Mouse (Mus musculus) embryonic stem cell, embryonic (primary cell): ENCODE results near the gene Rasa3.

Source experiments
- CTCF ChIA-PET, 4 experiments: fragments of 300-600 bp in 2 of 4; fragments of 350-600 bp in 2 of 4; sonication (Branson Sonifier 250); formaldehyde crosslinking; loops; one replicate each; lab custom pipeline; 2022; ENCODE audit warnings: inconsistent platforms in 2 of 4; lab: Charles Lee
- POLR2A ChIA-PET, 4 experiments: fragments of 300-600 bp in 2 of 4; fragments of 350-600 bp in 2 of 4; sonication (Branson Sonifier 250); formaldehyde crosslinking; loops; one replicate each; lab custom pipeline; 2022; ENCODE audit warnings: antibody characterized with exemption in 4 of 4, inconsistent platforms in 1 of 4; lab: Charles Lee

Gene Rasa3

GRCm38 (mm10) chr8:13557526-13557925 lies 119.9 kb downstream of the Rasa3 start:
- POLR2A ChIA-PET, result interaction anchor here in 1 of 4 experiments (1.2 kb wide), 1 partner anchor 8 kb away, joined by 4 read pairs; no protein-coding TSS in a partner anchor
- CTCF ChIA-PET, result interaction anchor here in 1 of 4 experiments (1.4 kb wide), 1 partner anchor 145 kb away, joined by 4 read pairs; no protein-coding TSS in a partner anchor

GRCm38 (mm10) chr8:13551574-13551830 lies 125.9 kb downstream of the Rasa3 start:
- POLR2A ChIA-PET, result interaction anchor here in 2 of 4 experiments (0.7 to 6.4 kb wide), 8 partner anchors 9 to 234 kb away, joined by 3 to 77 read pairs (median 4); partner anchors contain the start of genes Cdc16 (in 1 of the 2), Rasa3 (in 1 of the 2) and Upf3a (in 1 of the 2)
- CTCF ChIA-PET, result interaction anchor here in 2 of 4 experiments (1.0 to 7.0 kb wide), 7 partner anchors 10 to 198 kb away, joined by 3 to 41 read pairs (median 3); no protein-coding TSS in a partner anchor

DNA sequence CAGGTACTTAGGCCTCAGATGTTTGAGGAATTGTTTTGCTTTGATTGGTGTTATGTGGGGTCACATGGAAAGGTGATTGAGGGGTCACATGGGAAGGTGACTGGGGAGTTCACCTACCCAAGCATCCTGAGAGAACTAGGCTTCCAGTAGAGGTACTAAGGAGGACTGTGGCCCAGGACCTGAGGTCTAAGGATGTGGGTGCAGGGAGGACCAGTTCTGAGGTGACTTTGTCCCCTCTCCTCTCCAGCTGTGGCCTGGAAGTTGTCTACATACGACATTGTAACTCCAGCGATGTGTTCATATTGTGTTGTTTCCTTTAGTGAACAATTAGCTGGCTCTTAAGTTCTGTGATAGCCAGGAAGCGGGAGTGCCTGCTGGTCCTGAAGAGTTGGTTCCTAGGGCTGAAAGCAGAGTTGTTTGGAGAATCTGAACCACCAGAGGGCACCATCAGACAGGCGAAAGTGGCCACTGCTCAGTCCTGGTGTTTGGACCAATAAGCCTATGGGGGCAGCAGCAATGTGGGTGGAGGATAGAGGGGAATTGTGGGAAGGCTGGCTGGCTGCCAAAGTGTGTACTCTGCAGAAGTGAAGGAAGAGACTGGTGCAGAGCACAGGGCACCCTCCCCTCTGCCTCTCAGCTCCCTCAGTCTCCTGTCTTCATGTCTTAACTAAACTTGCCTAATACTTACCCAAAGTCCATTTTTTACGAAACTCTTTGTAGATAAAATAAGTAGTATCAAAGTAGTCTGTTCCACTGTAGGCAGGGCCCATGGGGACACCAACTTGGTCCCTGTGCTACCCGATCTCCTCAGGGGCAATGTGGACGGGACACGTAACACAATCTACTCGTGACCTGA lies 126.5 kb downstream of the Rasa3 start:
- ChIA-PET CTCF (interaction anchor here in 3 of 4 experiments (0.6 to 7.0 kb wide), 10 partner anchors 9 to 198 kb away, joined by 3 to 41 read pairs (median 3); no protein-coding TSS in a partner anchor), POLR2A (interaction anchor here in 3 of 4 experiments (0.5 to 6.4 kb wide), 21 partner anchors 10 to 339 kb away, joined by 3 to 77 read pairs (median 6); partner anchors contain the start of genes Cdc16 (in 2 of the 3), Coprs (in 1 of the 3), Gas6 (in 1 of the 3) and Rasa3 (in 1 of the 3))

DNA sequence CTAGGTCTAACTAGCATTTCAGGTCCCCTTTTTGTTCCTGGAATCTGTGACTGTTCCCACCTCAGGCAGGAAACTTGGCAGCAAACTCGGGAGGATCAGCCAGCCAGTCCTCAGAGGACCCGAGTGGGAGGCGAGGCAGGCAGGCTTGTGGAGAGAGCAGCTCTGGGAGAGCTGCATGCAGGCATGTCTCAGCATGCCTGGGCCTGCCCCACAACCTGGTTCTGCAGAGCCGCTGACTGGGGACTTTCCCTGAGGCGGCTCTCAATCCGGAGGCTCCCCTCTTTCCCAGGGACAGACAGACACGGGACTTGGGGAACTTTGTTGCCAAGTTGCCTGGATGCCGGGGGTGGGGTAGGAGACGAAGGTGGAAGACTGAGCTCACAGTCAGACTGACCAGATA lies 128.6 kb downstream of the Rasa3 start:
- CTCF ChIA-PET, result interaction anchor here (0.5 to 7.0 kb wide), 33 partner anchors 8 to 1264 kb away, joined by 3 to 41 read pairs (median 5); partner anchors contain the start of genes 1700029H14Rik (in 2 of the 4), Rasa3 (in 2 of the 4) and Gas6 (in 1 of the 4)
- POLR2A ChIA-PET, result interaction anchor here (0.5 to 6.4 kb wide), 96 partner anchors 8 to 1447 kb away, joined by 3 to 77 read pairs (median 4); partner anchors contain the start of genes Cdc16 (in 3 of the 4), Rasa3 (in 3 of the 4), 1700029H14Rik (in 2 of the 4) and Dcun1d2 (in 2 of the 4)

DNA sequence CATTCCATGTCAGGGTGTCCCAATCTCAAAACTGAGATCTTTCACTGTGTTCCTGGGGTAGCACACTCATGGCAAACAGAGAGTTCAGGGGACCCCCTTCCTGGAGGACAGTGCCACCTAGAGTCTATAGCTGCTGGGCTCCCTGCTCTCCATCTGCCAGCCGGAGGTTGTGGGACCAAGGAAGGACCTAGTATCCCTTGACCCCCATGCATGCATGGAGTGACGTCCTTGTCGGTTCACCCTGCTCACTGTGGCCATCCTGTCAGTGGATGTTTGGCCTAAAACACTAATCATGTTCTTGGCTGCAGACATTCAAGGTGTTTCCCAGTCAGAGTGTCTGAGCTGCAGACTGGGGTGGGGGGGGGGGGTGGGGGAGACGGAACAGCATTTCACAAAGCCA lies 129.2 kb downstream of the Rasa3 start:
- ChIA-PET POLR2A (interaction anchor here (0.5 to 6.4 kb wide), 69 partner anchors 9 to 1448 kb away, joined by 3 to 77 read pairs (median 5); partner anchors contain the start of genes Cdc16 (in 3 of the 4), Dcun1d2 (in 2 of the 4), Rasa3 (in 2 of the 4) and Tmco3 (in 2 of the 4)), CTCF (interaction anchor here (0.5 to 7.0 kb wide), 24 partner anchors 8 to 1264 kb away, joined by 3 to 41 read pairs (median 6); partner anchors contain the start of genes 1700029H14Rik (in 2 of the 4), Gas6 (in 1 of the 4) and Rasa3 (in 1 of the 4))

DNA sequence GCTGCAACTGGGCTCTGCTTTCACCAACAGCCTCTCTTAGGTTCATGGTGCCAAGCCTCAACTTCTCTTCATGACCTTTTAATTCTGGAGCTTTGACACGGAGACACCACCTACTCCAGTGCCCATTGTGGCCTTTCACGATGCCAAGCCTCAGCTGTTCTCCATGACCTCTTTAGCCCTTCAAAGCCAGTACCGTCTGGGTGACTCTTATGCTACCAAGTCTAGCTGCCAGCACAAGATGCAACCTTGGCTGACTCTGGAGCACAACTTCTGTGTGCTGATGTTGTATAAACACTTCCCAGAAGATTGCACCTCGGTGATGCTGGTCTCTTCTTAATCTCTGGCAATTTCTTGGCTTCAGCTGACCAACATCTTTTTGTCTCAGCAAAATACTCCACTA lies 131.0 kb downstream of the Rasa3 start:
- ChIA-PET POLR2A (interaction anchor here in 3 of 4 experiments (0.9 to 6.4 kb wide), 12 partner anchors 7 to 239 kb away, joined by 3 to 77 read pairs (median 20); partner anchors contain the start of genes Cdc16 (in 1 of the 3), Cfap97d2 (in 1 of the 3) and Upf3a (in 1 of the 3)), CTCF (interaction anchor here in 2 of 4 experiments (1.2 to 7.0 kb wide), 6 partner anchors 9 to 135 kb away, joined by 4 to 41 read pairs (median 18); partner anchors contain the start of gene Gas6 (in 1 of the 2))

GRCm38 (mm10) chr8:13541526-13541925 lies 135.9 kb downstream of the Rasa3 start:
- POLR2A ChIA-PET, result interaction anchor here in 3 of 4 experiments (0.6 to 5.7 kb wide), 9 partner anchors 8 to 473 kb away, joined by 3 to 77 read pairs (median 3); partner anchors contain the start of gene Gas6 (in 1 of the 3)
- CTCF ChIA-PET, result interaction anchor here in 2 of 4 experiments (0.9 to 2.1 kb wide), 5 partner anchors 8 to 128 kb away, joined by 3 to 6 read pairs (median 3); no protein-coding TSS in a partner anchor

- POLR2A ChIA-PET, result interaction anchor here in 3 of 4 experiments (1.2 to 5.7 kb wide), 4 partner anchors 8 to 10 kb away, joined by 5 to 77 read pairs (median 24); no protein-coding TSS in a partner anchor
- CTCF ChIA-PET, result interaction anchor here in 1 of 4 experiments (1.2 to 2.1 kb wide), 2 partner anchors 9 to 127 kb away, joined by 6 to 8 read pairs; no protein-coding TSS in a partner anchor
Observed at GRCm38 (mm10) chr8:13540122-13540521, 137.3 kb downstream of the Rasa3 start.

DNA sequence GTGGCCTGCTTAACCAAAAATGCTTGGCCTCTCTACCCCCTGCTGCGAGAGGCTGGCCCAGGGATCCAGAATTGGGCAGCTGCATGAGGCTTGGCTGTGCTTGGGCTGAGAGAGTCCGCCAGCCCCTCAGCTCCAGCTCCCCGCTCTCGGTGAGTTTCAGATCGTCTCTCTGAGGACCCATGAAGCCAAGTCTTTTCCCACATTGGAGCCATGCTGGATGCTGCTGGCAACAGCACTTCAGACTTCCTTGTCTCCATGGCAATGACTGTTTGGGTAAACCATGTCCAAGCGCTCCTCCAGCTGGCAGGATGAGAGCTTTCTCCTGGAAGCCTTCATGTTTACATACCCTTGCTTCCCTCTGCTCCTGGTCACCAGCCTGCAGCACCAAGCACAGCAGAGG lies 138.6 kb downstream of the Rasa3 start:
- ChIA-PET POLR2A (interaction anchor here in 3 of 4 experiments (1.9 to 5.7 kb wide), 3 partner anchors 10 to 11 kb away, joined by 7 to 77 read pairs (median 40); no protein-coding TSS in a partner anchor), CTCF (interaction anchor here in 2 of 4 experiments (0.8 to 3.0 kb wide), 5 partner anchors 9 to 126 kb away, joined by 3 to 20 read pairs (median 4); no protein-coding TSS in a partner anchor)

DNA sequence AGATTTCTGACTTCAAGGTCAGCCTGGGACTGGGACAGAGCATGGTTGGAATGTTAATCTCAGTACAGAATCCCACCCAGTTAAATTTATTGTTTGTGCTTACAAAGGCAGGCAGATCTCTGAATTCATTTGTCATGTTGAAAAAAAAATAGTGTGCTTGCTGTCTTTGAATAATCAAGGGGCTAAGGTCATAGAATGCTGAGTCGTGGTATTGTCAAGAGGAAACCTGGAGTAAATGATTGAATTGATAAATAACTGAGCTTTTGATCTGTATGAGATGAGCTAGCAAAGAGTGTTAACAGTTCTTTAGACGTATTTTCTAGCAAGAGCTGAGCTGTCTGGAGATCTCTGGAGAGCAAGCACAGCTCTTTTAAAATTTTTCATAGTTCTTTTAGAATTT lies 140.3 kb downstream of the Rasa3 start:
- ChIA-PET POLR2A (interaction anchor here (0.7 to 5.7 kb wide), 10 partner anchors 8 to 553 kb away, joined by 3 to 77 read pairs (median 3); partner anchors contain the start of gene Gas6 (in 1 of the 4)), CTCF (interaction anchor here in 3 of 4 experiments (0.7 to 3.0 kb wide), 5 partner anchors 11 to 221 kb away, joined by 3 to 20 read pairs (median 4); partner anchors contain the start of gene Tmem255b (in 1 of the 3))

- CTCF ChIA-PET, result no interaction called here
- POLR2A ChIA-PET, result interaction anchor here in 2 of 4 experiments (0.6 to 5.9 kb wide), 2 partner anchors 15 to 200 kb away, joined by 3 to 27 read pairs; no protein-coding TSS in a partner anchor
Observed at GRCm38 (mm10) chr8:13533123-13533522, 144.3 kb downstream of the Rasa3 start.

DNA sequence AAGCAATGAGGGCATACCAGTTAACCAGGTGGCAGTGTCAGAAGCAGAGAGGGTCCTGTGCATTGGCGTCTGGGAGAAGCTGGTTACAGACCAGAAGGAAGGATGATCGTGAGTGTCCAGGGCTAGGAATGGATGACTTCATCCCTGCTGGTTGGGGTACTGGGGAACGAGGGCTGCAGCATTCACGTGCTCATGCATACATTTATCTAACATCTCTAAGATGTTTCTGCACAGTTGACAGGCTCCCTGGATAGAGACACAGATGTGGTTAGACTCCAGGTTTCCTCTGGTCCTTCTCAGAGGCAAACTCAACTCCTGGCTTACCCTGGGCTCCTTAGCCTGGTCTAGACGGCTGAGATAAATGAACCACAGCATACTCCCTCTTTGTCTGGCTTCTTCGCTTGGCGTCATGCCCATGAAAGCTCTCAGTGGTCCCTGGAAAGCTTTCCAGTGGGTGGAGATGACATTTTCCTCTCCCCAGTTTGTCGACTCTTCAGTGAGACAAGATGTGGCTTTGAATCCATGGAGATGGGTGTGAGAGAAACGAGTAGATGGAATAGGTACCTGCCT lies 145.7 kb downstream of the Rasa3 start:
- POLR2A ChIA-PET, result interaction anchor here in 1 of 4 experiments (5.9 kb wide), 1 partner anchor 17 kb away, joined by 27 read pairs; no protein-coding TSS in a partner anchor
- CTCF ChIA-PET, result no interaction called here

- CTCF ChIA-PET, result no interaction called here
Observed at GRCm38 (mm10) chr8:13530941-13531340, 146.5 kb downstream of the Rasa3 start.

GRCm38 (mm10) chr8:13530401-13530800 lies 147.0 kb downstream of the Rasa3 start:
- CTCF ChIA-PET, result interaction anchor here in 2 of 4 experiments (1.1 to 1.6 kb wide), 3 partner anchors 9 to 75 kb away, joined by 3 to 5 read pairs (median 4); no protein-coding TSS in a partner anchor
- POLR2A ChIA-PET, result interaction anchor here in 1 of 4 experiments (5.9 kb wide), 1 partner anchor 18 kb away, joined by 27 read pairs; no protein-coding TSS in a partner anchor

More at GRCm38 (mm10) chr8:13530941-13531340, 146.5 kb downstream of the Rasa3 start:
- POLR2A ChIA-PET, result interaction anchor here in 1 of 4 experiments (5.9 kb wide), 1 partner anchor 17 kb away, joined by 27 read pairs; no protein-coding TSS in a partner anchor

DNA sequence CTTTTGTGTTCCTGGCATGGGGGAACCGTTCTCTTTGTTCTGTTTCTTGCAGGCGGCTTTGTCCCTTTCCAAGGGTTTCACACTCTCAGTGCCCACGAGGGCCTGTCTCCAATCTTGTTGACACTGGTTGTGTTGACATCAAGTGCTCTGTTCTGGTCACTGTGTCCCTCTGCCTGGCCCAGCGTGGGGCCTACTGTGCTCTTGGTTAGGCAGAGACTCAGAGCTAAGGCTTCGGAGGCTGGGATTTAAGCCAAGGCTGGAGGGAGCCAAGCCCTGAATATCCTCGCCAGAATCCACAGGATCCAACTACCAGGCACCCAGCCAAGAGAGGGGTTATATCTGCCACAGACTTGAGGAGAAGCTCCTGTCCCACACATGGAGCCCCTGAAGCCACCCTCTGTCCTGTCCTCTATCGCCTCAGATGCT lies 147.5 kb downstream of the Rasa3 start:
- POLR2A ChIA-PET, result interaction anchor here in 1 of 4 experiments (5.9 kb wide), 1 partner anchor 18 kb away, joined by 27 read pairs; no protein-coding TSS in a partner anchor
- CTCF ChIA-PET, result interaction anchor here in 2 of 4 experiments (0.7 to 1.6 kb wide), 4 partner anchors 9 to 242 kb away, joined by 3 to 5 read pairs (median 4); partner anchors contain the start of genes Dcun1d2 (in 1 of the 2) and Tmco3 (in 1 of the 2)
